Mouse (Mus musculus) thymus, postnatal 25 days (tissue): ENCODE data around the gene Ttc39d.
"Not testable (repeated sequence)": the region's sequence is repeated elsewhere in the genome, so short reads cannot be mapped to it uniquely, and the experiment has no call there.

Experiments
- DNase-seq: peaks from one replicate; pipeline ENCODE4 v3.0.0; 2022

The Ttc39d gene

DNA sequence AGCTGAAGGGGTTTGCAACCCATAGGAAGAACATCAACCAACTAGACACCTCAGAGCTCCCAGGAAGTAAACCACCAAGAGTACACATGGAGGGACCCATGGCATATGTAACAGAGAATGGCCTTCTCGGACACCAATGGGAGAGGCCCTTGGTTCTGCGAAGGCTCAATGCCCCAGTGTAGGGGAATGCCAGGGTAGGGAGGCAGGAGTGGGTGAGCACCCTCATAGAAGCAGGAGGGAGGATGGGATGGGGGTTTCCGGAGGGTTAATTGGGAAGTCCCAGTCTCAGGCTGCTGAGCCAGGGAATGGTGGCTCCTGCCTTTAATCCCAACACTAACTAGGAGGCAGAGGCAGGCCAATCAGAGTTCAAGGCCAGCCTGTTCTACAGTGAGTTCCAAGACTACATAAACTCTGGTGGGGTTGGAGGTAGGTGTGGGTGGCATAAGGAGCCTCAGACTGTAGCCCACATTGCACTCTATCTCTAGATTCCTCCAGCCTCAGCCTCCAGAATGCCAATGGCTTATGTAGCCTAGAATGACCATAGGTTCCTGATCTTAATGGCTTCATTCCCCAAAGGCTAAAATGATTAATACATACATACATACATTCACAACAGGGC lies 8.0 kb upstream of the Ttc39d start:
- no peak for DNase-seq

DNA sequence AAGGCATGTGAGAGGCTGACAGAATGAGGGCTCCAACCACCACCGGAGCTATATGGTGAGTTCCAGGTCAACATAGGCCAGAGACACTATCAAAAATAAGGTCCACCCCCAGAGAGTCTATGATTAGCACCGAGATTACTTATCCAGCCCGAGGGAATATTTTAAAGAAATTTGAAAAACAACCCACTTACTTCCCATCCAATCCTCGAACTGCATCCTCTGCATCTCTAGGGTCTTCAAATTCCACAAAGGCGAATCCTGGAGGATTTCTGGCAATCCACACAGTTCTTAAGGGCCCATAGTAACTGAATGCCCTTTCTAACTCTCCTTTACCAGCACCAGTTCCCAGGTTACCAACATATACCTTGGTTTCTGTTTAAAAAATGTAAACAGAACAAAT lies 1.6 kb upstream of the Ttc39d start:
- no peak for DNase-seq

DNA sequence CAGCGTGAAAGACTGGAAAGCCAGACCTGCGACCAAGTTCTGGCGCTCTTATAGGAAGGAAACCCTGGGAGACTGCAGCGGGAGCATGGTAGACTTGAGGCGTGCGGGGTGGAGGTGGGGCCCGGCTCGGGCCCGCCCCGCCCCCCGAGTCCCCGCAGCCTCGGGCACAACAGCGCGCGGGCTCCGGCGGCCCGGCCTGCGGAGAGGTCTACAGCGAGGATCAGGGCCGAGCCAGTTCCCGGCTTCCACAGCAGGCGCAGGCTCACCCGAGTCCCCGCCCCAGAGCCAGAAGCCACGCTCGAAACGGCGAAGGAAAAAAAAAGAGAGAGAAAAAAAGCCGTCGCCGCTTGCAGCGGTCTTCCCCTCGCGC lies 974 bp upstream of the Ttc39d start:
- DNase-seq = no peak

DNA sequence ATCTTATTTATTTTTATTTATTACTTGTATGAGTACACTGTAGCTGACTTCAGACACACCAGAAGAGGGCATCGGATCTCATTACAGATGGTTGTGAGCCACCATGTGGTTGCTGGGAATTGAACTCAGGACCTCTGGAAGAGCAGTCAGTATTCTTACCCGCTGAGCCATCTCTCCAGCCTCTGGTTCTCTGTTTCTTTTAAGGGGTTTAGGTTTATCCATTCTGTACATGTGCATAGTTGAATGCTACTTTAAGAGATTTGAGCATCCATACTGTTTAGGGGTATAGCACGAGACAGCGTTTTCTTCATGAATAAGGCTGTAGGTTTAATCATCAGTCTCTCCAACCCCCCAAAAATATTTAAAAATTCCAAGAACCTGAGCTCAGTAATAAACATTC lies 6.7 kb downstream of the Ttc39d start:
- DNase-seq = not testable (repeated sequence)

DNA sequence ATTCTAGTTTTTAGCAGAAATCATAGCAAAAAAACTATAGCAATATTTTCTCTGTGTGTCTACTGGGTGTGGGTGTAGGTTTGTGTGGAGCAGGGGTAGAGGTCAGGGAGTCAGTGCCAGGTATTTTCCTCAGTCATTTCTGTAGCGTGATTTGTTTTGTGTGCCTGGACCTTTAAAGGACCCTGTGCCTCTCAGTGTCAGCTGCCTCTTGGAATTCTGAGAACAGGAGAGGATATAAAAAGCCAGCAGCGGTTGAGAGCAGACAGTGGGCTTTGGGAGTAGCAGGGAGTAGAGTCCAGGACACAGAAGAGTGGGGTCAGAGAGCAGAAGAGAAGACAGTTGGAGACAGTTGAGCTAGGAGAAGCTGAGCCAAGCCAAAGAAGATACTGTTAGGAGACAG lies 12.9 kb downstream of the Ttc39d start:
- DNase-seq = no peak

DNA sequence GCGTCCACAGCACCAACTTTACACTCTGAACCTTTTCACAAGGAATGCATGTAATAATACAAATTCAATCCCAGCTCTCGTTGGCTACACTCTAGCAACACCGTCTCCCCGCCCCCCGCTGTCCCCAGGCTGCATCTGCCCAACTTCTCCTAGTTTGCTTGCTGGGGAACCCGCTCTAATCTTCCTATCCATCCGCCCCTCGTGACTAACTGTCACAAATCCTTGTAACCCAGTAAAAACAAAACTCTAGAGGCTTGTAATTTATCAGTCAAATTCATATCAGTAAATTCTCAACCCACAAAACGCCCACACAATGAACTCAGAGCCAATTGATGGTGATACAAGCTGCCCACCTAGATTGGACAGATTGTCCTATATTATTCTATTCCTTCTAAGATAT lies 13.9 kb downstream of the Ttc39d start:
- DNase-seq = no peak

DNA sequence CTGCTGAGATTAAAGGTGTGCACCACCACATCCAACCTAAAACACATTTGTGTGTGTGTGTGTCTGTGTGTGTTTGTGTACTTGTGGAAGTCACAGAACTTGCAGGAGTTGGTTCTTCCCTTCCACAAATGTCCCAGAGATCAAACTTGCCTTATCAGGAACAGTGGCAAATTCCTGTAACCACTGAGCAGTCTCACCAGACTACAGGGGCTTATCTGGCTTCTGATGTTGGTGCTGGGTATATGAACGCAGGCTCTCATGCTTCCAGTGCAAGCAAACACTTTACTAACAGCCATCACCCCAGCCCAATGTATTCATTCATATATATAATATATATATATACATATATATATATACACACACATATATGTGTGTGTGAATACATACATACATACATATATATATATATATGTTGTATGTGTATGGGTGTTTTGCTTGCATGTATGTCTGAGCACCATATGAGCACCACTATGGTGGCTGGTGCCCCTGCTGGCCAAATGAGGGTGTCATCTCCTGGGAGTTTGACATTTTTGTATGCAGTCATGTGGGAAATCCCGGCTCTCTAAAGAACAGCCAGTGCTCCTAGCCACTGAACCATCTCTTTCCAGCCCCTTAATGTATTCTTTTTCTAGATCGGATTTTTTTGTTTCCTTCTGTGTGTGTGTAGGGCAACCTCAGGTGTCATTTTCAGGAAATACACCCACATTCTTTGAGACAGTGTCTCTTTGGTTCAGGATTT lies 14.8 kb downstream of the Ttc39d start:
- peak; percentile 49 for DNase-seq

DNA sequence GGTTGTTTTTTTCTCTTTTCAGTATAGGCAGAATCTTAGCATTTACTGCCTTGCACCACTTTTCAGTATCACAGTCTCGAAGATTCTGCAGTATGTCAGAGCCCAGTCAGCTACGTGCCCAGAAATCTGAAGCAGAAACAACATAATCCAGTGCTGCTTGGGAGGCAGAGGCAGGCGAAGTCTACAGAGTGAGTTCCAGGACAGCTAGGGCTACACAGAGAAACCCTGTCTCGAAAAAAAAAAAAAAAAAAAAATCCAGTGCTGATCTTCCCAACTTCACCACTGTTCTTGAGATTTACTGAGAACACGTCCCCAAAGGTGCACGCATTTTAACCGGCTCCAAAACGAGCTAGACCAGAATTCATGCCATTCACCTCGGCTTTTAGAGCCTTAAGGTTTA lies 16.6 kb downstream of the Ttc39d start:
- no peak for DNase-seq

DNA sequence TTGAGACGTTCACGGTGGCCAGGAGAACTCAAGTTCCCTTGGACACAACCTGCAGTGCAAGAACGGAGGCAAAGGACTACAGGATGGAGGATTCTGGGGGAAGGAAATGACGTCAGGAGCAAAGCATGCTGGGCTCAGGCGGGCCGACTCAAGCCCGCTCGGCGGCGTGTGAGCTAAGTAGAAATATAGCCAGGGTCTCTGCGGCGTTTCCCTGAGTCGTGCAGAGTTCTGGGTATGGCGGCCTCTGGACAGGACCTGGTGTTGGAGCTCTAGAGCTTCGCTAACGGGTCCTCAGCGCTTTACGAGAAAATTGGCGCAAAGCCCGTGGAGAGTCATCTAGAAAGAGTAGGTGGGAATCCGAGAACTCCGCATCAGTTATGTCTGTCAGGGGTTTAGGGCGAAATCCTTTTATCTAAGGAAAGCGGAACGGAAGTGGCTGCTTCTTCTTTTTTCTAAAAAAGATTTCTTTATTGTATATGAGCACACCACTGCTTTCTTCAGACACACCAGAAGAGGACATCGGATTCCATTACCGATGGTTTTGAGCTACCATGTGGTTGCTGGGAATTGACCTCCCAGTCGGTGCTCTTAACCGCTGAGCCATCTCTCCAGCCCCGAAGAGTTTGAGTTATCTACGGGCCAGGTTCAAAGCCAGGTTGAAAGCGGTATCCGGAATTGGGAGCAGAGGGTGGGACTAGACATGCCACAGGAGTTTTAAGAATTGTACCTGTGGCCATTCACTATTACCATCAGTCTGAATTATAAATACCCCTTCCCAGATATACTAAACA lies 17.3 kb downstream of the Ttc39d start, which contains the start of gene Gemin6:
TSS of gene Gemin6 (plus strand) at position 116 of the 791 bp plus-strand sequence.
- DNase-seq = peak; percentile 84

DNA sequence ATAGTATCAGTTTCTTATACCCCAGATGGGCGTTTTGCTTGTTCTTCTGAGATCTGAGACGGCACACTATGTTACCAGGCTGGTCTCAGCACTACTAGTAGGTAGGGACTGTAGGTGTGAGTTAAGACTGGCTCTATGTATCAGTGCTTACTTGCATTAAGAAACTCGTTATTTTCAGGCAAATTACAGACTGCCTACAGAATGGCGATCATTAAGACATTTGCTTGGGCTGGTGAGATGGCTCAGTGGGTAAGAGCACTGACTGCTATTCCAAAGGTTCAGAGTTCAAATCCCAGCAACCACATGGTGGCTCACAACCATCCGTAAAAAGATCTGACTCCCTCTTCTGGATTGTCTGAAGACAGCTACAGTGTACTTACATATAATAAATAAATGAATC lies 17.9 kb downstream of the Ttc39d start:
- not testable (repeated sequence) for DNase-seq

DNA sequence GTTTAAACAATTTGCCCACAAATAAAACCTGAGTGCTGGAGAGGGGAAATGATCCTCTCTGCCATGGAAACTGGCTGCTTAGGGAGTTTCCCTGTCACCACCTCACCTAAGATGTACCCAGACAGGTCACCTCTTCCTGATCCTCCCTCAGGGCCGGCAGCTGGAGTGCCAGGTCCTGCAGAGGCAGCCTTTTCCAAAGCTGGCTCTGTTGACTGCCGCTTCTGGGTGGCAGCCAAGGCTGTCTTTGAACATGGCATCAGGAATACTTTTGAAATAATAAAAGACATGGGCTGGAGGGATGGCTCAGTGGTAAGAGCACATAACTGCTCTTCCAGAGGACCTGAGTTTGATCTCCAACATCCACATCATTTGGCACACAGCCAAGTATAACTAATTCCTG lies 22.1 kb downstream of the Ttc39d start:
- no peak for DNase-seq

DNA sequence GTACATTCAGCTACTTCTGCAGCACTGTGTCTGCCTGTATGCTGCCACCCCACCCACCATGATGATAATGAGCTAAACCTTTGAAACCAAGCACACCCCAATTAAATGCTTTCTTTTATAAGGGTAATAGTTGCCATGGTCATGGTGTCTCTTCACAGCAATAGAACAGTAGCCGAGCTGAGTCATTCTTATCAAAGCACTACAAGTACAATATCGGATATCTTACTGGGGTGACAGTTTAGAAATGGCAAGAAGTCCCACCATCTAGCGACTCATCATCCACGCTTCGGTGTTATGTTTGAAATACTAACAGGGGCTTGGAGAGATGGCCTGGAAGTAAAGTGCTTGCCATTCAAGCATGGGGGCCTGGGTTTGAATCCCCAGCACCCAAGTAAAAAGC lies 26.6 kb downstream of the Ttc39d start:
- DNase-seq = no peak

DNA sequence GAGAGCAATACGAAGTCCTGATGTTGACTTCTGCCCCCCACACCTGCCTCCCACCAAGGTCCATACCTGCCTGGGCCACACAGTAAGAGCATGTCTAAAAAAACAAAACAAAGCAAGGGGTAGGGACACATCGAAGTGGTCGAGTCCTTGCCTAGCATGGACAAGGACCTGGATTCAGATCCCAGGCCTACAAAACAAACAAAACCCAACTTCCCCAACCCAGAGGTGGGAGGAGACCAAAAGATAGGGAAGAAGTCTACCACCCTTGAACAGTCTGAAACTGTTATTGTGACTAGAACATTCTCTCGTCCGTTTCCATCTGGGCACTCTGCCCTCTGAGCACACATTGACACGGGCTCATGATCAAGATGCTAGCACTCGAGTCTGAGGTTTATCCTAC lies 27.1 kb downstream of the Ttc39d start:
- DNase-seq = no peak

DNA sequence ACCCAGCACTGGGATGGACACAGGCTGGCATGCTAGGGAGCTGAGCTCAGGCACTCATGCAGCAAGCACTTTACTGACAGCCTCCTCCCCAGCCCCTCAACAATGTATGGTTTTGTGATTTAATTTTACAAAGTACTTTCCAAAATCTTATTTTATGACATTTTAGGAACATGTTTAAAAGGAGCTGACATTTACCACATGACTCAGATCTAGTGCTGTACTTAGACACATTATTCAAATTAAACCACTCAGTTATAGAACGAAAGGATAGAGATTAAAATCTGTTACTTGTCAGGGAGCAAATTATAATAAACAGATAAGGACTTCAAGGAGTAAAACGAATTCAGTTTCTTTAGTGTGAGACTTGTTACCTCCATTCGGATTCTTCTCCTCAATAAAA lies 28.2 kb downstream of the Ttc39d start:
- no peak for DNase-seq

DNA sequence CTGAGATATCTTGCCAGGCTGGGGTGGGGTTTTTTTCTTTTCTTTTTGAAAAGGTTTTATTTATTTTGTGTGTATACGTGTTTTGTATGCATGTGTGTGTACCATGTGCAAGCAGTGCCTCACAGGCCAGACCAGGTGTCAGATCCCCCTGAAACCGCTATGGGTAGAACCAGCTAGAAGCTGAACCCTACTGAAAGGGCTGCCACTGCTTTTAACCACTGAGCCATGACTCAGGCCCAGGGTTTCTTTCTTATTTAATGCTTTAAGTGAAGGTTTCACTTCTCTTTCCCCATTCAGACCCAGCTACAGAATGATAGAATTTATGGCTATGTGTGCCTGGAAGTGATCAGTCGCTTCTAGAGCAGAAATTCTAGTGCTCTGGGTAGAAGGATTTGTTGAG lies 29.5 kb downstream of the Ttc39d start:
- DNase-seq = no peak

DNA sequence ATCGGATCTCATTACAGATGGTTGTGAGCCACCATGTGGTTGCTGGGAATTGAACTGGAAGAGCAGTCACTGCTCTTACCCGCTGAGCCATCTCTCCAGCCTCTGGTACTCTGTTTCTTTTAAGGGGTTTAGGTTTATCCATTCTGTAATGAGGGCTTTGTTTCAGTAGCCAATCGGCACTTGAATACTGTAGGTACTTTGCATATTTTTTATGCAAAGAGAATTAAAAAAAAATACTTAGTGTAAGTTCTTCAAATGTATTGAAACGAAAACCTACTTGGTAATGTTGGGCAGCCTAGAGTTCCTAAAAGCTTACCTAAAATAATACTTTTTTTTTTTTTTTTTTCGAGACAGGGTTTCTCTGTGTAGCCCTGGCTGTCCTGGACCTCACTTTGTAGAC lies 30.2 kb downstream of the Ttc39d start:
- no peak for DNase-seq

DNA sequence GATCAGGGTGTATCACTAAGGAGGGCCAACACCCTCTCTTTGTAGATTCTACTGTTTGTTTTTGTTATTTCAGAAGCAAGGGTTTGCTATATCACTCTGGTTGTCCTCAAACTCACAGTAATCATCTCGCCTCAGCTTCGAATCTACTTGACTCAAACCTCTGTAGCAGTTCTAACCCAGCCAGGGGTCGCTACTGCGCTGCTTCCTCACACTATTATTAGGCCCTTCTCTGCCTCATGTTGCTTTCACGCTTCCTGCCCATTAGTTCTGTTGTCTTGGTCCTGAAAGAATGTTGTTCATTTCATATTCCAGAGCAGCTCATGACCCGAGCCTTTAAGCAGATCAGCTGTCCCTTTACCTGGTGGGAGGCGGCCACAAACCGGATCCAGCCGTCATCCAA lies 34.3 kb downstream of the Ttc39d start:
- DNase-seq = no peak

DNA sequence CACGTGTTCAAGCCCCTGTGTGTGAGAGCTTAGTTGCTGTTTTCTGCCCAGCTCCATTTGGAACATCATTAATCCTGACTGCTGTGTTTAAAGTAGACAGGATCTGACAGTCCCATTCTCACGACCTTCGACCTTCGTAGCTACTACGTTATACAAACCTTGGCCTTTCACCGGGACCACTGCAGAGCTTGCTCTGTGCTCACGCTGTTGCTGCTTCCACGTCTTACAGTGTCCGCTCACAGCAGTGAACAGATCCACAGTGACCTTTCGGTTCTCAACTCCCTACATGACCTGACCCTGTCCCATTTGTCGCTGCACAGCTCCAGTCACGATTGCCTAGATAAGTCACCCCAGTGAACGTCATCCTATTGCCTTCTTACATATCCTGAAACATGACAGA lies 35.9 kb downstream of the Ttc39d start:
- DNase-seq = no peak

DNA sequence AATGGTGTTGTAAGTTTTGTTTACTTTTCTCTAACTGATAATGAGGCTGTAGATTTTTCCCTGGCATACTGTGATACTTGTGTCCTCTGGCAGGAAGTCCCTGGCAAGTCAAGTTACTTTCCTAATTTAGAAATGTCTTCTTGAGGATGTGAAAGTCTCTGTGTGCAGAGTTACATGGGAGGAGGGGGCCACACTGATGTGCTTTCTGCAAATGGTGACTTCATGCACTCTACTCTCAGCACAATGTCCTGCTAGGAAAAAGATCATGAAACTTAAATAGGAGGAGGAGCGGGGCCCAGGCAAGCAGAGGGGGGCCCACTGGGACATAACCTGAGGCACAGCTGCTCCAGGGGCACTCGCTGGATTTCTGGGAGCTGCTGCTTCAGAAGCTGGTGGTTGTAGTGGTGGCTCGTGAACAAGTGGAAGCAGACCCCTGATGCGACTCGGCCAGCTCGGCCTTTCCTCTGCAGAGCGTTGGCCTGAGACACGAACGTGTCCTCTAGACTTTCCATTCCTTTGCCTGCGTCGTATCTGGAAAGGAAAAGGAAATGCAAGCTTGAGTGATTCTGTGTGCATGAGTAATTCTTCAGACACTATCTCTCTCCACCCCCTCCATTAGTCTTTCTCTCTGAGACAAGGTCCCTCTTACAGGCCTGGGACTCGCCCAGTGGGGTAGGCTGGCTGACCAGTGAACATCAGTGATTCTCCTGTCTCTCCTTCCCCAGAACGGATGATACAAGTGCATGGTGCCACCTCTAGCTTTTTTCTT lies 45.7 kb downstream of the Ttc39d start:
- DNase-seq = no peak

DNA sequence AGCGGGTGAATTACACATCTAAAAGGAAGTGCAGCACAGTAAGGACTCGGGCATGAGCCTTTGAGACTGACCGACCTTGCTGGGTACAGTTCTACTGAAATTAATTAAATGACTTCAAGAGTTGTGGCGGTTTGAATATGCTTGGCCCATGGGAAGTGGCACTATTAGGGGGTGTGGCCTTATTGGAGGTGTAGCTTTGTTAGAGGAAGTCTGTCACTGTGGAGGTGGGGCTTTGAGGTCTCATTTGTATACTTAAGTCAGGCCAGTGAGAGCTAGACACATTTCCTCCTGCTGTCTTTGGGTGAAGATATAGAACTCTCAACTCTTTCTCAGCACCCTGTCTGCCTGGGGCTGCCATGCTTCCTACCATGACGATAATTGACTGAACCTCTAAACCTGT lies 47.2 kb downstream of the Ttc39d start:
- no peak for DNase-seq

DNA sequence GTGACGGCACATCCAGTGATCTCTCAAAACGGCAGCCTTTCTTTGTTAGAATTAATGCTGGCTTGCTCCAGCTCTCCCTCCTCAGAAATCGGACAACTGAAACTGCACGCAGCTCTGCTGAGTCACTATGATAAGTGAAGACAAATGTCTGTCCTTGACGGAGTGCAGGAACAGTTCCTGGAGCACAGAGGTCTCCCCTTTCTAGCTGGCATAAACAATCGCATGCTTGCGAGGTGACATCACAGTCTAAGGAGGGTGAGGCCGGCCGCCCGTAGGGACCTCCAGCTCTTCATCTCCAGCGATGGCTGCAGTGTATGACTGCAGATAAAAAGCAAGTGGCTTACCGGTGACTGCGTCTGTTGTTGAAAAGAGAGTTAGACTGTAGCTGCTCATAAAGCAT lies 47.9 kb downstream of the Ttc39d start:
- no peak for DNase-seq

DNA sequence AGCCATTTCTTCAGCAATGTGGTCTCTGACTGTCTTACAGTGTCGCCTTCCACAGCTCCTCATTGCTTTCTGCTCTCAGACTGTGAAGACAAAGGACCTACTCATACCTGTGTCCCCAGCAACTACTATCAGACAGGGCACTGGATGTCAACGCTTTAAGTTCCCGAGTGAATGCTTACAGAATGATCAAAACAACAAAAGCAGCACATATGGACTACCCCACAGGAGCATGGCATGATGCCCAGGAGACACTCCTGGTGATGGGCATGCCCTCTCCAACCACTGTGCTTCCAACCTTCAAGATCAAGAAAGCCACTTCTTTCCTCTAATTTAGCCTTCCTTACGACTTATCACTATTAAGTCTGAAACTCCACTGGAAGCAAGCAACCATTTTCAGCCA lies 59.8 kb downstream of the Ttc39d start:
- no peak for DNase-seq
